10 mouse cellular contexts compared by ENCODE assay signal in the genomic region with DNA sequence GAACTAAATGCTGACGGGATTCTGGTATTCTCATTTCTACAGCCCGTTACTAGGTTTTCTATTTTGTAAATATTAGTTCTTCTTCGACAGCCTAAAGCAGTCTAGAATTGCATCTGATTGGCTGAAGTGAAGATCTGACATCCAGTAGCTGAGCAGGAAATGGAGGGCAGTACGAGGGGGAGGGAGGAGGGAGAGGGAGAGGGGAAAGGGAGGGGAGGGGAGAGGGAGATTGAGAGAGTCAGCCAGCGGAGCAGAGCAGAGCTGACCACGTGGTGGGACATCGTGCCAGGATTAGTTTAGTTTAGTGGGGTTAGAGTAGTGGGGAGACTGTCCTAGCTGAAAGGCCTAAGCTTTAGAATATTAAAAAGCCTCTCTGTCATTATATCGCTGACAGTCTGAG.
DNase-seq lines count a peak whose midpoint lies in the region; ATAC-seq and TF ChIP-seq lines count a peak whose summit lies in the region.
"Had no signal": no experiment of that assay in that cellular context is flagged by ENCODE, and none has a peak within 500 bp of the region (broad histone marks: within the 10 kb centered on the region; RNA-seq: fewer than 3 reads in every experiment).

No protein-coding gene starts in this region.

- no peak overlapping the region for H3K4me2 ChIP-seq in intestine, embryonic 16.5 days (ENCODE audit: low read depth, low read length)
- no peak overlapping the region for H3K4me2 ChIP-seq in lung, postnatal 0 days (replicated peaks; ENCODE audit: low read depth, low read length)
- H3K4me2 ChIP-seq: heart, embryonic 13.5 days had no signal

- 15% methylated on average over 8 of the region's 8 CpGs for WGBS in intestine, embryonic 16.5 days
- 11% methylated on average over 8 of the region's 8 CpGs for WGBS in lung, postnatal 0 days

- DNase-seq in retina, postnatal 1 day, result peak; percentile 84
- DNase-seq in retina, embryonic 14.5 days (ENCODE audit: low spot score), result no peak
- DNase-seq in lung, postnatal 0 days (ENCODE audit: low spot score), result peak; percentile 92
- no peak for DNase-seq in layer of hippocampus, adult 18-20 months (ENCODE audit: low spot score in 2 of 2)
- no peak for DNase-seq in ovary, adult 18-20 months (ENCODE audit: low spot score)
- DNase-seq in ovary, postnatal 36 days (ENCODE audit: low spot score), result no peak
- DNase-seq in layer of hippocampus, adult 9-10 months (ENCODE audit: low spot score), result no peak
- DNase-seq: right cerebral cortex, adult 18-20 months had no signal

- no peak overlapping the region for H3K4me3 ChIP-seq in intestine, embryonic 16.5 days (ENCODE audit: low read length)
- H3K4me3 ChIP-seq in lung, postnatal 0 days (ENCODE audit: low read depth, low read length), result no peak overlapping the region
- H3K4me3 ChIP-seq: heart, embryonic 13.5 days had no signal

- no peaks in the 10 kb centered on the region for H3K9me3 ChIP-seq in intestine, embryonic 16.5 days (ENCODE audit: control insufficient read depth, low read length)
- H3K9me3 ChIP-seq in lung, postnatal 0 days (ENCODE audit: low read length), result no peaks in the 10 kb centered on the region
- H3K9me3 ChIP-seq: heart, embryonic 13.5 days had no signal

- H3K27me3 ChIP-seq in intestine, embryonic 16.5 days (replicated peaks; ENCODE audit: control insufficient read depth, insufficient read depth, low read length), result no peaks in the 10 kb centered on the region
- H3K27me3 ChIP-seq in lung, postnatal 0 days (replicated peaks; ENCODE audit: insufficient read depth, low read length), result no peaks in the 10 kb centered on the region
- H3K27me3 ChIP-seq: heart, embryonic 13.5 days had no signal

- no peak overlapping the region for H3K9ac ChIP-seq in intestine, embryonic 16.5 days (ENCODE audit: low read depth, low read length)
- H3K9ac ChIP-seq in lung, postnatal 0 days (replicated peaks; ENCODE audit: low read depth), result no peak overlapping the region
- H3K9ac ChIP-seq: heart, embryonic 13.5 days had no signal

- TF ChIP-seq EP300 in lung, postnatal 0 days (IDR thresholded peaks at IDR 0.05), result peak; percentile 26; the same call in 1 of the 2 replicates

- H3K4me1 ChIP-seq in intestine, embryonic 16.5 days (ENCODE audit: control insufficient read depth, insufficient read depth, low read length), result no peaks in the 10 kb centered on the region
- H3K4me1 ChIP-seq in lung, postnatal 0 days (ENCODE audit: insufficient read depth, low read depth, low read length), result no peaks in the 10 kb centered on the region

- peak; percentile 75 for ATAC-seq in intestine, embryonic 16.5 days
- peak; percentile 91 for ATAC-seq in lung, postnatal 0 days

- TF ChIP-seq CTCF in lung, postnatal 0 days (IDR thresholded peaks at IDR 0.05), result no peak

- H3K27ac ChIP-seq in intestine, embryonic 16.5 days (ENCODE audit: low read length), result no peak overlapping the region
- H3K27ac ChIP-seq in lung, postnatal 0 days (ENCODE audit: low read length), result no peak overlapping the region
- H3K27ac ChIP-seq: heart, embryonic 13.5 days had no signal

- H3K36me3 ChIP-seq in intestine, embryonic 16.5 days (ENCODE audit: control insufficient read depth, insufficient read depth, low read length), result no peaks in the 10 kb centered on the region
- no peaks in the 10 kb centered on the region for H3K36me3 ChIP-seq in lung, postnatal 0 days (ENCODE audit: insufficient read depth, low read length)
- H3K36me3 ChIP-seq: heart, embryonic 13.5 days had no signal

Comparison
In these comparisons a context has a peak if more than half of its experiments do, and no peak if none do; other contexts are left out.
1. DNase-seq: peak in retina, postnatal 1 day (single experiment) and lung, postnatal 0 days (single experiment); none in retina, embryonic 14.5 days (single experiment), layer of hippocampus, adult 18-20 months (0 of 2), ovary, adult 18-20 months (single experiment), ovary, postnatal 36 days (single experiment) and layer of hippocampus, adult 9-10 months (single experiment).